Mouse (Mus musculus): Measurements from ENCODE around the gene Scamp3. TPM values are rescaled to one million over a fixed set of nuclear protein-coding genes. Genes with fewer than 3 reads are reported as not detected.
A peak's percentile ranks its signal among the peaks of the same experiment; 100 is the strongest.

Gene Scamp3
- 10 to 100 TPM; 67.1 to 70.2 TPM for total RNA-seq (2021)

DNA sequence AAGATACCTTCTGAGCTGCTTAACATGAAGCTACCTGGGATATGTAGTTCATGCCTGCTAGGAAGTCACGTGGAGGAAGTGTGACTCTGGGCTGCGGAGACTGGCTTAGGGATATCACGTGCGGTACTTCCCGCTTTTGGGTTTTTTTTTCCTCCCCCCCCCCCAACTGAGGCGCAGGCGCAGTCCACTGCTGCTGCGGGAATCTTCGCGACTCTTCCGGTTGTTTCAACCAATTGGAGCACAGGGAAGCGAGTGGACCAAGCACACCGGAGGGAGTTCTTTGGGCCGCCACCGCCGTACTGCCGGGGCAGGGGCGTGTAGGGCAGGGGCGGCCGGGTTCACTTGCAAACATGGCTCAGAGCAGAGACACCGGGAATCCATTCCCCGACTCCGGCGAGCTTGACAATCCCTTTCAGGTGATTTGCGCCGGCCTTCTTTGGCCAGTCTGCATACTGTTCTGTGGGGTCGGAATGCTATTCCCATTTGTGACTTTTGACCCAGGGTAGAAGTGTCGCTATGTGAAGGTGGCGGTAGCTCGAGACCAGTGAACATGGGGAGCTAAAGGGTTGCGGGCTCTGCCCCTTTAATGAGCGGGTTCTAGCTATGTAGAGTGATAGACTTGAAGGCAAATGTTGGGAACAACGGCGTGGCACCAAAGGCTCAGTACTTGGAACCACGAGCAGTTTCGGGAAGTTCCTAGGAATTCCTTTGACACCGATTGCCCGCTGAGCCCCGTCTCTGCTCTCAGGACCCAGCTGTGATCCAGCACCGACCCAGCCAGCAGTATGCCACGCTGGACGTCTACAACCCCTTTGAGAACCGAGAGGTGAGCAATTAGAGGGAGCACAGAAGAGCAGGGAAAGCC, at the start of gene Scamp3:
Gene Scamp3 (plus strand): TSS at position 232 of the 865 bp plus-strand sequence.
- DNase-seq (ENCODE audit: low spot score in 2 of 2), result peak; percentile 89 to 98
- intact Hi-C loops (cut with DNase I), result no loop called here

DNA sequence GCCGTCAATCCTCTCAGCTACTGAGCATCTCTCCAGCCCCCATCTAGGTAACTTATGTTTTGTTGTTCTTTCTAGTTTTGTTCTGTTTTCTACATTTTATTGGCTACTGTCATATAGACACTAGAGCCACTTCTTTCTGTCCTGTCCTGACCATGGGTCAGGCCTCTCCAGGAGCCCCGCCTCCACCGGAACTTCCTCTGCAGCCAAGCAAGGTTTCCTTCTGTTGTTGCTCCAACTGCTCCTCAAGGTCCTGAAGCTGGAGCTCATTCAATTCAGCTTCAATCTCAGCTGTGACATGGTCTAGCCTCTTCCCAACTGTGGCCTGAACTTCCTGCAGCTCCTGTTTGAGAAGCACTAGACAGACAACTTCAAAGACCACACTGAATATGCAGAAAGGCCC, 47.4 kb upstream of the Scamp3 start:
- no peak for DNase-seq (ENCODE audit: low spot score in 2 of 2)
- intact Hi-C loops (cut with DNase I), result no loop called here

DNA sequence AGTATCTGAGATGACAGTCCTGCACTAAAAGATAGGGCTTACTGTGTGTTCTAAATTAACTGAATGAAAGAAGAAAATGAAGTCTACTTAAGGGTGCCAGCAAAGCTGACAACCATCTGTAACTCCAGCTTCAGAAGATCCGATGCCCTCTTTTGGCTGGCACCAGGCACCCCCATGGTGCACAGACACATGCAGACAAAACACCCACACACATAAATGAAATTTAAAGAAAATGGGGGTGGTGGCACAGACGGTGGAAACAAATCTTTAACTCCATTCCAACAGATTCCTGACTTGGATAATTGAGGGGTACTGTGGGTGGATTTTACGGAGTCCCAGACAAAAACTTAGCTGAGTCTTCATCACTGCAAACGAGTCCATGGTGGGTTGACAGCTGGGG, 45.5 kb upstream of the Scamp3 start:
- intact Hi-C loops (cut with DNase I), result loop anchor here (1.0 kb wide), 1 partner anchor 26 kb away; no protein-coding TSS in a partner anchor

DNA sequence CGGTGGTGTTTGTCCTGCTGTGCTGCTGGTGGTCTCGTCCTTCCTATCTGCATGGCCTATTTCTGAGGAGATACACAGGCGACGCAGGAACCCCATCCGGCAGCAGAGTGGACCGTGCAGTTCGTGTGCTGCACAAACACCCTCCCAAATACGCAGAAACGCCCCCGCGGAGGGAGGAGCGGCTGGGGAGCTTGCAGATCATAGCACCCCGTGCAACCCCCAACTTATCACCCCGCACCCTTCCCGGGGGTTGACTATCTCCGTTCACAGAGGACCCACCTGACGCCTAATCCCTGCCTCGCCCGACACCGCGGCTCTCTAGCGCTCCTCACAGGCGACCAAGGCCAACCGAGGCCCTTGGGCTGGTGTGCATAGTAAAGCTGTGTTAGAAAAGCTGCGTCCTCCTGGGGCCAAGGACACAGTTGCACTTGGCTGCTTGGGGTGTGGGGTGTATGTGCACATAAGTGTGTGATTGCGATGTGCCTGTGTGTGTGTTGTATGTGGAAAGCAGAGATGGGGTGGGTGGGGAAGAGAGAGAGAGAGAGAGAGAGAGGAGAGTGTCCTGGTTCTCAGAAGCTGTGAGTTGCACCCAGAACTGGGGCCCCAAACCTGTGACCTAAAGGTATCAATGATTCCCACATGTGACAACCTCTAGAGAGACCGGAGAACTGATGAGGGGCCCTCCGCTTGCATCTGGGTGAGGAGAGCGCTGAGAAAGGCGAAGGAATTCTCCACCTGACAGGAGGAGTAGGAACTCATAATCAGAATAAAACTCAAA, 44.8 kb upstream of the Scamp3 start:
- peak; percentile 31 to 59 for DNase-seq (ENCODE audit: low spot score in 2 of 2)
- intact Hi-C loops (cut with DNase I), result loop anchor here (1.0 kb wide), 1 partner anchor 26 kb away; no protein-coding TSS in a partner anchor

More for the DNA sequence above, 45.5 kb upstream of the Scamp3 start:
- peak; percentile 63 to 94 for DNase-seq (ENCODE audit: low spot score in 2 of 2)

DNA sequence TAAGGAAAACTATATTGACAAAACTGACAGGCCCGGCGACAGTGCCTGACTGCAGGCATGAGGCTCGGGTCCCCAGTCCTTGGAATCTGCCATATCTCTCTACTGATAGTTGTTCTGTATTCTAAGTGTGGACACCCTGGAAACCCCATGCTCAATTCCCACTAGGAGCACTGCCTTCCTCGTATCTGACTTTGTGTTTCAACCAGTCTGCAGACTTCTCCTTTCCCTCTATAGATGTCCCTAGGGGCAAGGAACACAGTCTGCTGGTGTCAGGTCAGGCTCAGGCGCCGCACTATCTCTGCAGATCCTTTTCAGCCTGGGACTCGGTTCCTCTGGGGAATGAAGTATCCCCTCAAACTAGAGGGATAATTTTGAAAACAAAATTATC, 44.2 kb upstream of the Scamp3 start:
- intact Hi-C loops (cut with DNase I), result no loop called here
- DNase-seq (ENCODE audit: low spot score in 2 of 2), result no peak

DNA sequence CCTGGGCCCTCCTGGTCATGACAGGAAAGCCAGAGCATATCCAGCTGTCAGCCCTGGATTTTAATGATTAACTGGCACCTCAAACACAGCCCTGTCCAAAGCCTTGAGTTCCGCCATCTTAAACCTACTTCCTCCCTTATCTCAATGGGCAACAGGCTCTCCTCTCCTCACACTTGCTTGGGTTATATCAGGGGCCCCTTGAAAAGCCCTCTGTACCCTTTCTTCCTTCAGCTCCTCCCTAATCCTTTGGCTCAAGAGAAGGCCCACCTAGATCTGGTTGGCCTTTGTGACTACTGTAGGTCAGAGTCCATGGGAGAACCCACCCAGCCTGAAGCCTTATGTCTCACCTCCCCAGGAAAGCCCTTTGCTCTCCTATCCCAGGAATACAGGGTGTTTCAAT, 43.5 kb upstream of the Scamp3 start:
- no peak for DNase-seq (ENCODE audit: low spot score in 2 of 2)

DNA sequence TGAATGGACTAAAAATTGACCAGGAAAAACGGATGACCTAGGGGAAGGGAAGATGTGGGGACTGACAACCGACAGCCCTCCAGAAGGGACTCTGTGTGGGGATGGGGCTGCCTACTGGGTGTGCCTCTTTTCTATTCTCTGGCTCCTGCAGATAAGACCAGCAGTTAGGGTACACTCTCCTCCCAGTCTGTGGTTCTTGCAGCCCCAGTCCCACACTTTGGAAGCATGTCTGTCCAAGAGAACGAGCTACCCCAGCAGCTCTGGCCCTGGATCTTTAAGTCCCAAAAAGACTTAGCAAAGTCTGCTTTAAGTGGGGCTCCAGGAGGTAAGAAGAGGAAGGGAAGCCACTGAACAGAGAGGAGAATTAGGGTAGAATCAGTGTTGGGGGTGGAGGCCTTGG, 41.3 kb upstream of the Scamp3 start, which contains the start of gene Pklr:
Gene Pklr (plus strand): TSS at position 185 of the 400 bp plus-strand sequence.
- intact Hi-C loops (cut with DNase I), result no loop called here
- no peak for DNase-seq (ENCODE audit: low spot score in 2 of 2)

More for the DNA sequence above, 43.5 kb upstream of the Scamp3 start:
- intact Hi-C loops (cut with DNase I), result no loop called here

DNA sequence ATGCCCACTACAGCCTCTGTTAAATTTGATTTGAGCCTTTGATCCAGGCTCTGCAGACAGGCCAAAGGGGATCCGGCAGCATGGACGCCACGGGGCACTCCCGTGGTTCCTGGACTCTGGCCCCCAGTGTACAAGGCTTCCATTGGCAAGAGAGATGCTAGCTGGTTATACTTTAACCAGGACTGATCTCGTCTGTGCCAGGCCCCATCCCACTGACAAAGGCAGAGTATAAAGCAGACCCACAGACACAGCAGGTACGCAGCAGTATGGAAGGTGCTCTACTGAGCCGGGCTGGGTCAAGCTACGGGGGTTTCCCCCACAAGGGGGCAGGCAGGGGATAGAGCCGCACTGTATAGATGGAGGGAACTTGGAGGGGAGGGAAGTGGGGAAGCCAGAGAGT, 40.9 kb upstream of the Scamp3 start:
- DNase-seq (ENCODE audit: low spot score in 2 of 2), result no peak

DNA sequence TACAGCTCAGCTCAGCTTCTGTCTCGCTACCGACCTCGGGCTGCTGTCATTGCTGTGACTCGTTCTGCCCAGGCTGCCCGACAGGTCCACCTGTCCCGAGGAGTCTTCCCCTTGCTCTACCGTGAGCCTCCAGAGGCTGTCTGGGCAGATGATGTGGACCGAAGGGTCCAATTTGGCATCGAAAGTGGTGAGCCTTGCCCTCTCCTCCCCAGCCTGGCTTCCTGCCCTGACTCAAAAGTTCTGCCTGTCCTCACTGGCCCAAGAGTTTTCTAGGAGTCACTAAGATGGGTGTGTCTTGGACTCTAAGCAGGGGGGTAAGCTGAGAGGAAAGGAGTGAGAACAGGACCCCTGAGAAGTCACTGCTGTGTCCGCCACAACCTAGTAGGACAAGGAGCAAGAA, 32.5 kb upstream of the Scamp3 start:
- intact Hi-C loops (cut with DNase I), result no loop called here
- no peak for DNase-seq (ENCODE audit: low spot score in 2 of 2)

More for the DNA sequence above, 40.9 kb upstream of the Scamp3 start:
- intact Hi-C loops (cut with DNase I), result no loop called here

DNA sequence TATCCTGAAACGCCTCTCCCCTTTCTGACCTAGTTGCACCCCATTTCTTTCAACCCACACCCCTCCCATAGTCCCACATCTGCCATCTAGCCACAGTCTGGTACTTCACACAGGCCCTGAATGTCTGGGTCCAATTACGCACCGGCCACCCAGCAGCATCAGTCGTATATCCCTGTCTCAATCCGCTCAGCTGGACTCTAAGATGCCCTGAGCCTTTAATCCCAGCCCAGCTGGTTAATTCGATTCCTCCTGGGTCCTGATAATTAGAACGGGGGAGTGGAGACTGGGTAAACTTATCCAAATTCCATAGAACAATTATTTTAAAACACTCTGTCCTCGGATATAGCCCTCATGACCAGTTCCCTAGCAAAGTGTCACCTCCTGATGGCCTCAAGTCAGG, 31.7 kb upstream of the Scamp3 start:
- no peak for DNase-seq (ENCODE audit: low spot score in 2 of 2)
- intact Hi-C loops (cut with DNase I), result no loop called here

DNA sequence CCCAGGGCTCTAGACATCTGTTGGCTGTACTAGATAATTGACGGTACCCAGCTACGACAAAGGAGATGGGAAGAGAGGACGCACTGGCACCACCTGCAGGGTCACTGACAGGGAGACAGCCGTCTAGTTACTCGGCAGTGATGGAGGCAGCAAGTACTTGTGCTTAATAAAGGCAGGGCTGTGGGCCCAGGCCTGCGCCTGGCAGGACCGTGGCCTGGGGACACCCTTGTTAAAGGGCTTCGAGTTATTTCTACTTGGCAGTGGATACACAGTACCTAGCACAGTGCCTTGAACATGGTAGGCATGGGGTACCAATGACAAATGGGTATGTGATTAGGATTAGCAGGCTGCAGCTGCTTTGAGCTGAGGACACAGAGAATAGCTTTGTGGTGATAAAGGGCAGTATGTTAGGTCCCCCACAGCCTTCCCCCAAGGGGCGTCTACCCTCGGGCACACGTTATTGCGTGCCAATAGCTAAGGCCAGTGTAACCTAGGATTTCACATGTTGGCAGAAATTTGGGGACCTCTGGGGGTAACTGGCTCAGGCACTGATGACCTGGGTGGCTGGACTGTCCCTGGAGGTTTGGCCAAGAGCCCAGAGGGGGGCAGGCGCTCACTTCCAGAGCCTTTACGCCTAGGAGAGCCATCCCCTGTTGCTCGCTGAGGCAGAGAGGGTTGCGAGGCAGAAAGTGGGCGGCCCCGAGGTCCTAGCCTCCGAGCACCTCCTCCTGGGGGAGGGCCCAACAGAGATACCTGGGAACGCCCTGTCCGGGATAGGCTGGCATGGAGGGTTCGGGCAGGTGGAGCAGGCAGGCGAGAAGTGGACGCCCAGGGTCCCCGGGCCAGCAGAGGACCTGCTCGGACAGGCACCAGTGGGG, 29.9 kb upstream of the Scamp3 start:
- intact Hi-C loops (cut with DNase I), result no loop called here
- DNase-seq (ENCODE audit: low spot score in 2 of 2), result no peak

DNA sequence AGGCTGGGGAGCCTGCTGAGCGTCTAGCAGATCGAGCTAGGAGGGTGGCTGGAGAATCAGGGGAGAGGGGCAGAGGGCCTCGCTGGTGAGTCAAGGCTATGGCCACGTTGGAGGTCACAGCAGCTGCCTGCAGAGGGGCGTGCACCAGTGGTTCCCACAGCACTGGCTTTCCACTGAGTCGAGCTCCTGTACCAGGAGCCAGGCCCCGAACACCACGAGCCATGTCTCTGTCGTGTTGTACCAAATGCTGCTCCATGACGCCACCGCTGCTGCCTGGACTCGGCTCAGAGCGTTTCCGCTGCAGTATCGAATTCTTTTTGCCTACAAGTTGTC, 29.3 kb upstream of the Scamp3 start:
- DNase-seq (ENCODE audit: low spot score in 2 of 2), result no peak
- intact Hi-C loops (cut with DNase I), result no loop called here

DNA sequence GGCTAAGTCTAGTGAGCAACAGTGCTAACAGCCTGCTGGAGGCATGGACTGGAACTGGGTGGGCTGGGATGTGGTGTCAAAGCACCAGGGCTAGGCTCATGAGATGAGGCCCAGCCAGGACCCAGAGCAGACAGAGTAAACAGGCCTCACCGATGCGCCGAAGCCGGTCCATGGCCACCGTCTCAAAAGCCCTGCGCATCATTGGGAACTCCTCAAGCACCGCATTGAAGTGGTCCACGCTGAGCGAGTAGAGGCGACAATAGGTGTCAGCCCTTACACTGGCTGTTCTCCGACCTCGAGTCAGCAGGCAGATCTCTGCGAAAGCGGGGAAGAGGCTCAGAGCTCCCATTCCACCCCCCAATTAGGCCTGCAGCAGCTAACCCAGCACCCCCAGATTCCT, 28.7 kb upstream of the Scamp3 start:
- intact Hi-C loops (cut with DNase I), result no loop called here
- no peak for DNase-seq (ENCODE audit: low spot score in 2 of 2)

DNA sequence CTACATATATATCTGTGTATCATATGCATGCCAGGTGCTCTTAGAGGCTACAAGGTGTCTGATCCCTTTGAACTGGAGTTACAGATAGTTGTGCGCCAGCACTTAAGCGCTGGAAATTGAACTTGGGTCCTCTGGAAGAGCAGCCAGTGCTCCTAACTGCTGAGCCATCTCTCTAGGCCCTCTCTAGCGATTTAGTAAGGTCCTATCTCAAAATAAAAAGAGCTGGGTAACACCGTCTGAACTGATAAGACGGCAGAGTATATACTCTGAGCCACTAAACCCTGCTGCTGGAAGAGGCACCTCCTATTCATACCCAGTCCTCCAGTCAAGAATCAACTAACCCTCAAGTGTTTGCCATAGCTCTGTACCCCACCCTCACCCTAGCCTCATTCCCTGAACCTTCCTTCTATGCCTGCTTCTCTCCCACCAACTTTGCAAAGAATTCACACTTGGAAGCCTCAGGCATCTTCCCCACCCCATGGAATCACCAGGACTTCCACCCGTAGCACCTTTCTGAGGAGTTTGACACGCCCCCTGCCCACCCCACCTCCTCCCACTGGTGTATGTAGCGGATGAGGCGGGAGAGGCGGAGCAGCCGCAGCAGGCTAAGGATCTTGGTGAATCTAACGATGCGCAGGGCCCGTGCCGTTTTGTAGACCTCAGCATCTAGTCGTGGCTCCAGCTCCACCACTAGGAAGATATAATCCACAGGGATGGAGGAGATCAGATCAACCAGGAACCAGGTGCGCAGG, 25.0 kb upstream of the Scamp3 start:
- intact Hi-C loops (cut with DNase I), result no loop called here
- DNase-seq (ENCODE audit: low spot score in 2 of 2), result no peak

DNA sequence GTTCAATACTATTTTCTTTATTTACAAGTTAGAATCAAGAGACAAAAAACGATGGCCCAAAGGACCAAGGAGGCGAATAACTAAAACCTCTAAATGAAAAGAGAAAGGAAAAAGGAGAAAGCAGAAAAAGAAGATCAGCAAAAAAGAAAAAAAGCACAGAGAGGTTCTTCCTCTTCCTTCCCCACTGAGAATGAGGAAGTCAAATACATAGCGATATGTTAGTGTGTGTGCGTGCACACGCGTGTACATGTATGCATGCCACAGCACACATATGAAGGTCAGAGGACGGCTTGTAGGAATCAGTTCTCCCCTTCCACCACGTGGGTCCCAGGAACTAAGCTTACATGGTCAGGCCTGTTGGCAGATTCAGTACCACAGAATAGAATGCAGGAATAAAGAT, 20.3 kb upstream of the Scamp3 start:
- intact Hi-C loops (cut with DNase I), result no loop called here
- DNase-seq (ENCODE audit: low spot score in 2 of 2), result no peak

DNA sequence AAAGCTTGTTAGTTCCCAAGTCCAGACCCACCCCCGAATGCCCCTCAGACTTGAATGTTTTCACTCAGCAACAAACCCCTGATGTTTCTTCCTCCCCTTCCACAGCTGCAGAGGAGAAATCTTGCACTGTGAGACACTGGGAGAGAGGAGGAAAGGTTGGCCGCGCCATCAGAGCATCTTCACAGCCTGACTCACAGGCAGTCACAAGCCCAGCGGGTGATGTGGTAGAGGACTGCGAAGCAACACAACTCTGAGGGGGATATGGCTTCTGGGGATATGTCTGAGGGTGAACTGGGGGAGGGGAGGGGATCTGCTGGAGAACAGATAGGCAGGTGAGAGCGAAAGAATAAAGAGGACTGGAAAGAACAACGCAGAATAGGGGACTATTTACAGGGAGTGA, 18.6 kb upstream of the Scamp3 start:
- DNase-seq (ENCODE audit: low spot score in 2 of 2), result peak in 1 of 2 experiments; percentile 38
- intact Hi-C loops (cut with DNase I), result loop anchor here (1.0 to 2.0 kb wide), 2 partner anchors 26 to 44 kb away; no protein-coding TSS in a partner anchor

DNA sequence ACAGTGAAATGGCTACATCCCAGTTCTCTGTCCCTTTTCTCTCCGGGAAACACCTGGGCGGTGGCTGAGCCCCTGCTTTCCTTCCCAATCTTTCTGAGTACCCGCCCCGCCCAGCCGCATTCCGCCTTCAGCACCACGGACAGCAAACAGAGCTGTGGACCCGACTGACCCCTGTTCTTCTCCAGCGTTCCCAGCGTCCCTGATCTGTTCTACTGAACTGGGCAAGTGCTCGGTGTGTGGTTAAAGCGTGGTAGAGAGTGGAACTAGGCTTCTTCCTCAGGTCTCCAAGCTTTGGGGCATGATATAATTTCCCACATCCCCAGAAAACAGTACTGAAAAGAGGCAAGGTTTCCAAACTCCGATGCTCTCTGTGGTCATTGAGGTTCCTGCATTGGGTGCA, 18.1 kb upstream of the Scamp3 start:
- no peak for DNase-seq (ENCODE audit: low spot score in 2 of 2)
- intact Hi-C loops (cut with DNase I), result loop anchor here (2.0 kb wide), 1 partner anchor 44 kb away; no protein-coding TSS in a partner anchor

DNA sequence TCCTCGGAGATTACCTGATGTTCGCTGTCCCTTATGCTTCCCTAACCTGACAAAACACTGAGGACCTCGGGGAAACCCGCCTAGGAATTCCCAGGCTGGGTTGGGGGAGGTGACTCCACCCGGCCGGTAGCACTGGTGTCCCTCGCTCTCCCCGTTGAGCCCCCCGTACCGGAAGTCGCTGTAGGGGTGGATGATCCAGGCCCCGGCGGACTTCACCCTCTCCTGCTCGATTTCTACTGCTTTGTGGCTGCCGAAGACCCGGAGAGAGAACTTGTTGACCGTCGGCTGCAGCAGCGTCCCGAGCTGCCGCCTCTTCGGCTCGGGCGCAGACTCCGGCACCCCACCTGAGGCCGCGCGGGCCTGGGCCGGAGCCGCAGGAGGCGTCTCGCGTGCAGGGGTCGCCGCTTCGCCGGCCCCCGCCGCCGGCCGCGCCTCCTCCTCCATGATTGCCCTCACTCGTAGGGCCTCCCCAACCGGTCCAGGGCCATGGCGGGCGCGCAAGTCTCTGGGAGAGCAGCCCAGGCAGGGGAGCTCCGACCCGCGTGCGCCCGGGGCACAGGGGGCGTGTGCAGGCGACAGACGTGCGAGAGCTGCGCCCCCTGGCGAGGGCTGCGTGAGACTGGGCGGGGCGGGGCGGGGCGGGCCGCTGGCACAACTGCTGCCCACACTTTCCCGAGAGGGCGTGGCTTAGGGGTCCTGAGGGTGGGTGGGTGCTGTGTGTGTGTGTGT, 17.5 kb upstream of the Scamp3 start, which contains the start of gene Hcn3:
Gene Hcn3 (minus strand): TSS at position 581 of the 729 bp plus-strand sequence.
- intact Hi-C loops (cut with DNase I), result loop anchor here (2.0 kb wide), 1 partner anchor 45 kb away; no protein-coding TSS in a partner anchor
- DNase-seq (ENCODE audit: low spot score in 2 of 2), result peak in 1 of 2 experiments; percentile 49

Data from left cerebral cortex, postnatal 25 days (tissue).